Mouse (Mus musculus) heart, postnatal 0 days (tissue): ENCODE results near the gene Abhd8.

Experiments used
- CTCF ChIP-seq: IDR thresholded peaks from 2 replicates; pipeline ENCODE4 v1.5.1; 2016; ENCODE audit warnings: antibody characterized with exemption, control low read depth, low read depth
- EP300 ChIP-seq: IDR thresholded peaks from 2 replicates; pipeline ENCODE4 v1.6.1; 2016; ENCODE audit warnings: antibody characterized with exemption, low read depth

DNA sequence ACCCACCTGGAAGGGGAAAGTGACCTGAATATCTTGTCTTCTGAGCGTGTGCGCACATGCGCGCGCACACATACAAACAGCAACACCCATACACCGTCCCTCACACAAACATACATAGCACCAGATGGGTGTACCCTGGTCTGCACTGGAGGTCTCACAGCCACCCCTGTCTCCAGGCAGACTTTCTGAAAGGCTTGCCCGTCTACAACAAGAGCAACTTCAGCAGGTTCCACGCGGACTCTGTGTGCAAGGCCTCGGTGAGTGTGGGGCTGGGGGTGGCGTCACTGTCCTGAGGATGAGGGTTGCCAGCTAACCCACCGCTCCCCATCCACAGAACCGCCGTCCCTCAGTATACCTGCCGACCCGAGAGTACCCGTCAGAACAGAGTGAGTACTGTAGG, 8.4 kb upstream of the Abhd8 start:
- TF ChIP-seq EP300 (no peak), CTCF (no peak)
